Mouse (Mus musculus) layer of hippocampus, adult 18-20 months (tissue): ENCODE measurements around the gene Becn1. TPM values are rescaled to one million over a fixed set of nuclear protein-coding genes. Genes with fewer than 3 reads are reported as not detected.
"Not testable (repeated sequence)": the region's sequence is repeated elsewhere in the genome, so short reads cannot be mapped to it uniquely, and the experiment has no call there.

Source experiments
- DNase-seq, 2 experiments: peaks; one replicate each; pipeline ENCODE4 v3.0.0; 2022; ENCODE audit warnings: low spot score in 2 of 2
- long read RNA-seq: library from polyadenylated mRNA; stranded (forward); transcript quantifications from one replicate; pipeline ENCODE4 v2.0.0, GENCODE M21; 2021
- total RNA-seq, 2 experiments: library from RNA; stranded (reverse); gene quantifications; 2 replicates each; pipeline ENCODE4 v1.2.3; 2021

The Becn1 gene
- 100 to 1,000 TPM; 211 to 217 TPM for total RNA-seq
- long read RNA-seq, full-length matches to known transcripts, result 160 of 194 reads
- long read RNA-seq, partial matches to known transcripts, result 14 of 194 reads
- long read RNA-seq, other reads (novel, unspliced or antisense), result 20 of 194 reads

GRCm38 (mm10) chr11:101302004-101302798 is at the start of gene Becn1:
Gene Becn1 (minus strand): TSS chr11:101302286.
- peak; percentile 92 to 97 for DNase-seq

GRCm38 (mm10) chr11:101351721-101352111 is 49.6 kb upstream of the Becn1 start:
- no peak for DNase-seq

- DNase-seq, result no peak
Measured at GRCm38 (mm10) chr11:101351100-101351720, 49.1 kb upstream of the Becn1 start.

- DNase-seq, result no peak
Measured at GRCm38 (mm10) chr11:101349216-101349615, 47.1 kb upstream of the Becn1 start.

- no peak for DNase-seq
Measured at GRCm38 (mm10) chr11:101348774-101349173, 46.7 kb upstream of the Becn1 start.

- DNase-seq, result no peak
Measured at GRCm38 (mm10) chr11:101347083-101347775, 45.1 kb upstream of the Becn1 start.

GRCm38 (mm10) chr11:101338123-101338760 is 36.2 kb upstream of the Becn1 start:
- no peak for DNase-seq

GRCm38 (mm10) chr11:101335685-101336084 is 33.6 kb upstream of the Becn1 start:
- no peak for DNase-seq

GRCm38 (mm10) chr11:101334516-101334915 is 32.4 kb upstream of the Becn1 start:
- no peak for DNase-seq

- no peak for DNase-seq
Measured at GRCm38 (mm10) chr11:101334023-101334422, 31.9 kb upstream of the Becn1 start.

- DNase-seq, result no peak
Measured at GRCm38 (mm10) chr11:101332537-101332936, 30.5 kb upstream of the Becn1 start.

- DNase-seq, result not testable (repeated sequence)
Measured at GRCm38 (mm10) chr11:101330961-101331360, 28.9 kb upstream of the Becn1 start.

- no peak for DNase-seq
Measured at GRCm38 (mm10) chr11:101330371-101330924, 28.4 kb upstream of the Becn1 start, which contains the start of gene Aoc3. Gene Aoc3 (plus strand): TSS chr11:101330605.

GRCm38 (mm10) chr11:101328941-101329635 is 27.0 kb upstream of the Becn1 start:
- DNase-seq, result peak; percentile 32 to 66

GRCm38 (mm10) chr11:101327311-101327710 is 25.2 kb upstream of the Becn1 start:
- DNase-seq, result peak in 1 of 2 experiments; percentile 20

- no peak for DNase-seq
Measured at GRCm38 (mm10) chr11:101326147-101326546, 24.1 kb upstream of the Becn1 start.

GRCm38 (mm10) chr11:101325201-101325600 is 23.1 kb upstream of the Becn1 start:
- not testable (repeated sequence) for DNase-seq

GRCm38 (mm10) chr11:101324763-101325162 is 22.7 kb upstream of the Becn1 start, which contains the start of gene Aoc2:
Gene Aoc2 (plus strand): TSS chr11:101325063.
- no peak for DNase-seq

GRCm38 (mm10) chr11:101323609-101324008 is 21.5 kb upstream of the Becn1 start:
- peak; percentile 43 to 88 for DNase-seq

- no peak for DNase-seq
Measured at GRCm38 (mm10) chr11:101316501-101316917, 14.4 kb upstream of the Becn1 start.
